Mouse (Mus musculus) embryonic fibroblast, embryonic 13.5 days (primary cell): ENCODE measurements at regions not wholly inside any gene's neighbourhood (a gene's known extent, or its start where the extent isn't known, plus 50 kb on each side); places are given as distances from the start of the nearest gene placed in this dataset.

ENCODE experiments used
- CTCF ChIP-seq: IDR thresholded peaks from 2 replicates; pipeline ENCODE4 v1.5.1; 2011; ENCODE audit warnings: mild to moderate bottlenecking, control low read depth, low read length, moderate library complexity, borderline replicate concordance; ENCODE audit not compliant: insufficient read depth
- POLR2A ChIP-seq: IDR thresholded peaks from 2 replicates; pipeline ENCODE4 v1.6.1; 2011; ENCODE audit warnings: low read depth, mild to moderate bottlenecking, control low read depth, low read length, moderate library complexity

- TF ChIP-seq CTCF (no peak), POLR2A (no peak)
Observed at GRCm38 (mm10) chr1:88969630-88970029, 100.6 kb upstream of the Sh3bp4 start.
